Mouse (Mus musculus): ENCODE measurements around the gene Nr4a1.

DNA sequence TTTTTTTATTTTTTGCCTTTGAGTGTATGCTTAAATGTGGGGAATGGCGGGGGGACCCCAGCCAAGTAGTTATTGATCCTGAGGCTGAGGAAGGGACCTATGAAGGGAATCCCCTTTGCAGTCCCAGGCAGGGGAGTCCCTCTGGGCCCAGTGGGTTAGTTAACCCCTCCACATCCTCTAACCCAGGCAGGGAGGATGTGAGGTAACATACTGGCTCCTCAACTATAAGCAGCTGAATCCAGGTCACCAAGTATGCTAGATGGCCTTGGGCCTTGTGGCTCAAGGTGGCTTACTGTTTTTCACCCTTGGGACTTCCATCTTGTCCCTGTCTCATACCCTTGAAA is 6.9 kb upstream of the Nr4a1 start:
- TF ChIP-seq EP300 (IDR thresholded peaks at IDR 0.05; ENCODE audit: low read depth) (no peak), CTCF (IDR thresholded peaks at IDR 0.05; ENCODE audit: low read depth) (no peak)
